Mouse (Mus musculus) limb, embryonic 13.5 days (tissue): ENCODE results near the gene Gm4894. TPM values are rescaled to one million over a fixed set of nuclear protein-coding genes. Genes with fewer than 3 reads are reported as not detected.

Experiments used
- ATAC-seq: fragments of 200-750 bp; cut with Nextera tagmentation; 2 replicates; pipeline ENCODE4 v1.8.0; 2017; ENCODE audit warnings: low read depth, moderate number of reproducible peaks, moderate TSS enrichment; ENCODE audit not compliant: low FRiP score
- H3K27ac ChIP-seq: fragments of 300-500 bp; sonication (generic); 2 replicates; pipeline ENCODE4 v1.5.1; 2015; ENCODE audit warnings: inconsistent platforms, mild to moderate bottlenecking, moderate library complexity
- H3K27me3 ChIP-seq: fragments of 300-500 bp; sonication (generic); 2 replicates; pipeline ENCODE4 v1.6.1; 2015; ENCODE audit warnings: mild to moderate bottlenecking, inconsistent platforms
- H3K36me3 ChIP-seq: fragments of 300-500 bp; sonication (generic); 2 replicates; pipeline ENCODE4 v1.6.1; 2015; ENCODE audit warnings: inconsistent platforms, mild to moderate bottlenecking, moderate library complexity
- H3K4me1 ChIP-seq: fragments of 300-500 bp; sonication (generic); 2 replicates; pipeline ENCODE4 v1.6.1; 2015; ENCODE audit warnings: inconsistent platforms
- H3K4me2 ChIP-seq: fragments of 300-500 bp; sonication (generic); replicated peaks from 2 replicates; pipeline ENCODE4 v1.6.1; 2015; ENCODE audit warnings: inconsistent platforms, mild to moderate bottlenecking, moderate library complexity
- H3K4me3 ChIP-seq: fragments of 300-500 bp; sonication (generic); 2 replicates; pipeline ENCODE4 v1.5.1; 2015; ENCODE audit warnings: moderate library complexity, mild to moderate bottlenecking, inconsistent platforms
- H3K9ac ChIP-seq: fragments of 300-500 bp; sonication (generic); 2 replicates; pipeline ENCODE4 v1.6.1; 2015; ENCODE audit warnings: mild to moderate bottlenecking, inconsistent platforms
- H3K9me3 ChIP-seq: fragments of 300-500 bp; sonication (generic); 2 replicates; pipeline ENCODE4 v1.6.1; 2016; ENCODE audit warnings: inconsistent platforms
- WGBS: fragments of 180-500 bp; shearing (Covaris S2); methylation state at CpG from one replicate; pipeline ENCODE4 v1.1.7; 2015; 5-methylcytosine and 5-hydroxymethylcytosine counted together
- polyA plus RNA-seq: library from polyadenylated mRNA; unstranded; fragments of >200 nt; fragmentation: Nextera tagmentation; extraction: Ambion mirVana; gene quantifications from 2 replicates; pipeline ENCODE4 v1.2.1, GENCODE M21; 2015

Gm4894 gene
- not detected in 2 replicates for polyA plus RNA-seq

- no peak within 1 kb of the TSS for H3K9ac ChIP-seq
- H3K4me3 ChIP-seq, result no peak within 1 kb of the TSS
- ATAC-seq, result no peak
- H3K4me2 ChIP-seq, result no peak within 1 kb of the TSS
- H3K27me3 ChIP-seq, result no peaks in the 10 kb centered on the region
- H3K36me3 ChIP-seq, result no peaks in the 10 kb centered on the region
- 67% methylated on average over 6 of the region's 6 CpGs for WGBS
- H3K9me3 ChIP-seq, result no peaks in the 10 kb centered on the region
- no peak within 1 kb of the TSS for H3K27ac ChIP-seq
- H3K4me1 ChIP-seq, result no peaks in the 10 kb centered on the region; the same call in 1 of the 2 replicates
Measured at GRCm38 (mm10) chr9:49250231-49250630, at the start of gene Gm4894. TSS of gene Gm4894 (plus strand) at chr9:49250531.

DNA sequence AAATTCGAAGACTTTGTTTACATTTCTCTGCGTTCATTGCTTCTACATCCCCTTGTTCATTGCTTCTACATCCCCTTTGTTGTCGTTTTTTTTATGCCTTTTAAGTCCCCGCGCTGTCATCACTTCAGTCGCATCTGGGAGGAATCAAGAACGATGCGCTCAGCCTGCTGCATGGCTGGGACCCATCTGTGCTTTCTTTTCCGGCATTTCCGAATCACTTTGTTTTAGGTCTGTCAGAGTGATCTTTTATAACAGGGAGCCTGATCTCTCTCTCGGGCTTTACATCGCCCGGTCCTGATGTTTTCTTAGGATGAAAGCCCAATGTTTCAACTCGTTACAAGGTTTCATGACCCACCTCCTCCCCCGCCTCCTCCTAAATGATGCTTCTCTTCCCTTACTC is 44.0 kb upstream of the Gm4894 start:
- WGBS, result 9% methylated on average over 15 of the region's 15 CpGs

GRCm38 (mm10) chr9:49211493-49211892 is 38.8 kb upstream of the Gm4894 start:
- no peak overlapping the region for H3K4me2 ChIP-seq
- H3K9me3 ChIP-seq, result no peaks in the 10 kb centered on the region
- H3K9ac ChIP-seq, result no peak overlapping the region
- H3K27me3 ChIP-seq, result peaks cover 8% of the 10 kb centered on the region; the same call in 1 of the 2 replicates
- H3K4me3 ChIP-seq, result no peak overlapping the region
- WGBS, result 32% methylated on average over 1 of the region's 1 CpGs
- H3K27ac ChIP-seq, result no peak overlapping the region
- no peak for ATAC-seq
- peaks cover 25% of the 10 kb centered on the region for H3K4me1 ChIP-seq
- no peaks in the 10 kb centered on the region for H3K36me3 ChIP-seq

More for the DNA sequence above, 44.0 kb upstream of the Gm4894 start:
- H3K9me3 ChIP-seq, result no peaks in the 10 kb centered on the region
- H3K4me1 ChIP-seq, result peaks cover 32% of the 10 kb centered on the region
- ATAC-seq, result peak; percentile 72
- H3K4me2 ChIP-seq, result peak overlapping the region; percentile 56
- H3K4me3 ChIP-seq, result peak overlapping the region; percentile 26
- 0 out of 2 replicates have a peak overlapping the region, but pooled peaks have one; percentile 33 for H3K27ac ChIP-seq
- H3K9ac ChIP-seq, result no peak overlapping the region
- H3K36me3 ChIP-seq, result no peaks in the 10 kb centered on the region
- H3K27me3 ChIP-seq, result peaks cover 2% of the 10 kb centered on the region; the same call in 1 of the 2 replicates

DNA sequence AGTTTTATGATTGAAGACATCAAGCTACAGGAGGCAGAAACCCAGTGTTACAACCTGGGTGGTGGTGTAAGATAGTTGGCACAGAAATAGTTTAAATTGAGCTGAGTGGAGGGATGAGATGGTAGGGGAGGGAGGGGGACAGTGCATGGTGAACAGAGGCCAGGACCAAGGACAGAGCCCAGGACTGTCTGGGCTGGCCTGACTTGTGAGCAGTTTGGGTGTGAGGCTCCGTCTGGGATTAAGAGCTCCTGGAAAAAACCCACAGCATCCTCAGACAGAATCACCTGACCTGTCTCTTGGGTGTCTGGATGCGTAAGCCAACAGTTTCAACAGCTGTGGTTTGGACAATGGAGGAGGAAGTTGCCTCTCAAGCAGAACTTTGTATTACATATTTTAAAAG is 35.6 kb upstream of the Gm4894 start:
- H3K27ac ChIP-seq, result no peak overlapping the region
- no peaks in the 10 kb centered on the region for H3K36me3 ChIP-seq
- 29% methylated on average over 2 of the region's 2 CpGs for WGBS
- no peaks in the 10 kb centered on the region for H3K9me3 ChIP-seq
- H3K4me2 ChIP-seq, result no peak overlapping the region
- peaks cover 16% of the 10 kb centered on the region for H3K4me1 ChIP-seq
- ATAC-seq, result no peak
- no peak overlapping the region for H3K9ac ChIP-seq
- no peak overlapping the region for H3K4me3 ChIP-seq
- H3K27me3 ChIP-seq, result peaks cover 6% of the 10 kb centered on the region; the same call in 1 of the 2 replicates

DNA sequence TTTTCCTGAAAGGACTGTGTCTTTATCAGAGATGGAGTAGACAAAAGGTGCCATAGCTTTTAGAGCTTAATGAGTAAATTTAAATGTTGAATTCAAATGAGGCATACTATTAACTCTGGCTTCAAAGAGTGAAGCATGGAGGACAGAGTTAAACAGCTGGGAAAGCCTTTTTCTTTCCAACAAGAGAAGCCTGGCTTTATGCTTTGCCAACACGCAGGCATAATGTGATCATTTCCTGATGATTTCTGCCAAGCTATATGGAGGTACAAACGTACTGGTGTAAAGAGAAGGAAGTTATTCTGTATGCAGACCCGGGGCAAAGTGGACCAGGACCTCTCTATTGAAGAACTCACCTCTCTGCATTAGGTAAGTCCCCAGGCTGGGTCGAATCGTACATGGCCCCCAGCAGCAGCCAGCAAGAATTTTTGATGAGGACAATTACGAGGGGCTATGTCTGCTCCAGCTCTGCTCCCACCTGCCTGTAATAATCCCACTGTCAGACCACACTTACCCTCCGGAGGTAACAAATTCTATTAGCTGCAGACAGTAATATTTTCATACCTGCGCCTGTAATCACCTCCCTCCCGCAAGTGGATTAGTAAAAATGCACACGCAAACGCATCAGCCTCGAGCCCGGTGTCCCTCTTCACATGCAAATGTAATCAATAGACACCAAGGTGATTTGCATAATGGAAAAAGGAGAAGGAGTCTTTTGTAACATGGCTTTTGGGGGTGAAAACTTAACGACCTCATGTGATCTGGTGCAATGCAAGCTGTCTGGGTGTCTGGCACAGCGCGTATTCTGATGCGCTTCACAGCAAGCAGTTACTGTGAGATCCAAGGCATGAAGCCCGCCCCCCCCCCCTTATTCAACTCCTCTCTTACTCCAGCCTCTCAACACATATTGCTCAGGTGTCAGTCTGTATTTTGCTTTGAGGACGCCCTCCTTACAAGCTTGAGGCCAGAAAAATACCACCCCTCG is 32.4 kb upstream of the Gm4894 start:
- 67% methylated on average over 20 of the region's 20 CpGs for WGBS
- Histone ChIP-seq H3K9me3 (no peaks in the 10 kb centered on the region), H3K36me3 (no peaks in the 10 kb centered on the region), H3K4me2 (no peak overlapping the region), H3K27me3 (peaks cover 6% of the 10 kb centered on the region; the same call in 1 of the 2 replicates), H3K9ac (no peak overlapping the region), H3K4me1 (peaks cover 17% of the 10 kb centered on the region), H3K27ac (no peak overlapping the region), H3K4me3 (no peak overlapping the region)
- ATAC-seq, result no peak

- H3K36me3 ChIP-seq, result no peaks in the 10 kb centered on the region
- no peaks in the 10 kb centered on the region for H3K27me3 ChIP-seq
- no peak overlapping the region for H3K4me3 ChIP-seq
- H3K4me2 ChIP-seq, result no peak overlapping the region
- no peaks in the 10 kb centered on the region for H3K9me3 ChIP-seq
- H3K9ac ChIP-seq, result no peak overlapping the region
- peaks cover 16% of the 10 kb centered on the region for H3K4me1 ChIP-seq
- 21% methylated on average over 10 of the region's 10 CpGs for WGBS
- no peak for ATAC-seq
- H3K27ac ChIP-seq, result no peak overlapping the region
Measured at GRCm38 (mm10) chr9:49224488-49224887, 25.8 kb upstream of the Gm4894 start.

DNA sequence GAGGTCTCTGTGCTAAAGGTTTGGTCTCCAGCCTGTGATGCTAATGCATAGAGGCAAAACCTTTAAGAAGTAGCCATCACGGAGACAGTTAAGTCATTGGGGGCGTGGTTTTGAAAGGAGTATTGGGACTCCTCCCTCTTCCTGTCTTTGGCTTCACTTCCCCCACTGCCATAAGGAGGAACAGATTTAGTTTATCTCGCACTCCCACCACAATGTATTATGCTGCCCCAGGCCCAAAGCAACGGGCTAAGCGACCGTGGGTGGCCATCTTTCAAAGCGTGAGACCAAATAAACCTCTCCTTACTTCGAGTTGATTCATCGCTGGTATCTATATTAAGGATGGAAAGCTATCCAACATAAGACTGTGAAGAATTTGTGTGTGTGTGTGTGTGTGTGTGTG is 22.9 kb upstream of the Gm4894 start:
- no peaks in the 10 kb centered on the region for H3K27me3 ChIP-seq
- H3K27ac ChIP-seq, result no peak overlapping the region
- no peaks in the 10 kb centered on the region for H3K36me3 ChIP-seq
- 72% methylated on average over 9 of the region's 9 CpGs for WGBS
- no peak overlapping the region for H3K9ac ChIP-seq
- no peak overlapping the region for H3K4me2 ChIP-seq
- ATAC-seq, result no peak
- H3K4me1 ChIP-seq, result 0 out of 2 replicates have a peak, but pooled peaks cover 4% of the 10 kb centered on the region
- H3K9me3 ChIP-seq, result no peaks in the 10 kb centered on the region
- no peak overlapping the region for H3K4me3 ChIP-seq

DNA sequence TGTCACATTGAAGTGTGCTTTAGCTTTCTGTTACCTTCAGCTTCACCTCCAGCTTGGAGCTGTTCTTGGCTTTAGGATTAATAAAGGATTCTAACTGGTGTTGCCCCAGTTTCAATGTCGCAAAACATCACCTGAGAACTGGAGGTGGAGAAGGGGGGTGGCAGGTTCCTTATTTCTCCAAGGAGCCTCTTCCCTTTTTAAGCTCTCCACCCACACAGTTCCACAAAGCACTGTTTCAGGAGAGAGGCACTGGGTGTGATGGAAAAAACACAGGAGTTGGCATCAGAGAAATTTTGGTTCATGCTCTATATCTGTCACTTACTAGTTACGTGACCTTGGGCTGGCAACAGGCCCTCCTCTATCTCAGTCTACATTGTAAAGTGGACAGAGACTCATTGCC is 21.3 kb upstream of the Gm4894 start:
- H3K27me3 ChIP-seq, result no peaks in the 10 kb centered on the region
- H3K9ac ChIP-seq, result no peak overlapping the region
- no peak overlapping the region for H3K4me3 ChIP-seq
- H3K4me1 ChIP-seq, result 0 out of 2 replicates have a peak, but pooled peaks cover 4% of the 10 kb centered on the region
- no peaks in the 10 kb centered on the region for H3K9me3 ChIP-seq
- no peaks in the 10 kb centered on the region for H3K36me3 ChIP-seq
- 81% methylated on average over 2 of the region's 2 CpGs for WGBS
- H3K27ac ChIP-seq, result no peak overlapping the region
- no peak for ATAC-seq
- no peak overlapping the region for H3K4me2 ChIP-seq

GRCm38 (mm10) chr9:49246839-49247238 is 3.5 kb upstream of the Gm4894 start:
- Histone ChIP-seq H3K9me3 (no peaks in the 10 kb centered on the region), H3K27ac (no peak overlapping the region), H3K4me2 (no peak overlapping the region), H3K4me3 (no peak overlapping the region), H3K36me3 (no peaks in the 10 kb centered on the region), H3K9ac (no peak overlapping the region), H3K4me1 (no peaks in the 10 kb centered on the region; the same call in 1 of the 2 replicates), H3K27me3 (no peaks in the 10 kb centered on the region)
- 29% methylated on average over 7 of the region's 7 CpGs for WGBS
- ATAC-seq, result no peak

GRCm38 (mm10) chr9:49268949-49269348 is 18.6 kb downstream of the Gm4894 start:
- H3K36me3 ChIP-seq, result no peaks in the 10 kb centered on the region
- ATAC-seq, result no peak
- 71% methylated on average over 7 of the region's 7 CpGs for WGBS
- no peaks in the 10 kb centered on the region for H3K9me3 ChIP-seq
- no peak overlapping the region for H3K4me3 ChIP-seq
- no peaks in the 10 kb centered on the region for H3K27me3 ChIP-seq
- H3K9ac ChIP-seq, result no peak overlapping the region
- H3K27ac ChIP-seq, result no peak overlapping the region
- no peak overlapping the region for H3K4me2 ChIP-seq
- no peaks in the 10 kb centered on the region for H3K4me1 ChIP-seq

DNA sequence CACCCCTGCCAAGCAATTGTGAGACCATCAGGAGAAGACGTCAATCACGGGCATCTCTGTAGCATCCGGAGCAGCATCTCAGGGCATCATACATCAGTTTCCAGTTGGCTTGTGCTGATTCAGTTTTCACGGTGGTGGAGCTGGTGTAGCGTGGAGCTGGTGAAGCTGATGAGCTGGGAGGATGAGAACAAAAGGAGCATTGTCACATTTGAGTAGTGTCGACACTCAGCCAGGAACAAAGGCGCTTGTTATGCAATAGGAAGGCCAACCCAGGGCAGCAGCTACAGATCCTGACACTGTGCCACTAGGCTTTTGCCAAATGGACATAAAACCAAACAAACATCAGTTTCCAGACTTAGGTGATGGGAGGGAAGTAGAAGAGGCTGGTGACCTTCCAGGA is 23.2 kb downstream of the Gm4894 start:
- no peak overlapping the region for H3K27ac ChIP-seq
- no peak overlapping the region for H3K4me2 ChIP-seq
- 81% methylated on average over 7 of the region's 7 CpGs for WGBS
- no peak overlapping the region for H3K9ac ChIP-seq
- ATAC-seq, result no peak
- H3K4me3 ChIP-seq, result no peak overlapping the region
- no peaks in the 10 kb centered on the region for H3K9me3 ChIP-seq
- H3K4me1 ChIP-seq, result 0 out of 2 replicates have a peak, but pooled peaks cover 8% of the 10 kb centered on the region
- no peaks in the 10 kb centered on the region for H3K36me3 ChIP-seq
- H3K27me3 ChIP-seq, result 0 out of 2 replicates have a peak, but pooled peaks cover 2% of the 10 kb centered on the region

DNA sequence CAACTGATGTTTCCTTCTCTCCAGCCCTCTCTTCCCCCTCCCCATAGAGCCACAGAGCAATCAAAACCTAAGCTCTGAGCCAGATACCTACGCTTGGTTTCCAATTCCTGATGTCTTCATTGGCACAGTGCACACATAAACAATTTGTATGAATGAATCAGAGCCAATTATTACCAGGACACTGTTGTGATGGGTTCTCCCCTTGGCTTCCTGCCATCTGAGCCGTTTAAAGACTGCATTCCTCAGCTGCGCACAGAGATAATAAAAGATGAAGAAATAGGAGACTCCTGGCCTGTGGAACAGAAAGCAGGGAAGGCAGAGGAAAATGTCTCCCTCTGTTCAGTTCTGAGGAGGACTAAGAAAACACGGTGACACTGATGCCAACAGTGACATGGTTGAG is 25.6 kb downstream of the Gm4894 start:
- Histone ChIP-seq H3K27ac (no peak overlapping the region), H3K4me2 (no peak overlapping the region), H3K36me3 (no peaks in the 10 kb centered on the region), H3K27me3 (0 out of 2 replicates have a peak, but pooled peaks cover 2% of the 10 kb centered on the region), H3K9me3 (no peaks in the 10 kb centered on the region), H3K9ac (no peak overlapping the region), H3K4me1 (0 out of 2 replicates have a peak, but pooled peaks cover 8% of the 10 kb centered on the region), H3K4me3 (no peak overlapping the region)
- ATAC-seq, result peak; percentile 51; the same call in 1 of the 2 replicates
- WGBS, result 42% methylated on average over 4 of the region's 4 CpGs
